Mouse (Mus musculus): ENCODE measurements around the gene Tnrc6b. TPM values are rescaled to one million over a fixed set of nuclear protein-coding genes. Genes with fewer than 3 reads are reported as not detected.

Tnrc6b gene
- polyA plus RNA-seq, 1 experiment from 2014 or later = 62.5 TPM

GRCm38 (mm10) chr15:80941468-80942040 is 230.4 kb downstream of the Tnrc6b start:
- Histone ChIP-seq H3K4me2 (no peak overlapping the region), H3K9ac (no peak overlapping the region), H3K4me1 (no peaks in the 10 kb centered on the region), H3K27me3 (no peaks in the 10 kb centered on the region), H3K36me3 (replicated peaks) (no peaks in the 10 kb centered on the region), H3K9me3 (no peaks in the 10 kb centered on the region), H3K27ac (no peak overlapping the region), H3K4me3 (replicated peaks) (no peak overlapping the region)
- no peak for ATAC-seq (ENCODE audit: low FRiP score)
- 83% methylated on average over 6 of the region's 6 CpGs for WGBS

- WGBS = 60% methylated on average over 3 of the region's 3 CpGs
- Histone ChIP-seq H3K27ac (no peak overlapping the region), H3K27me3 (no peaks in the 10 kb centered on the region), H3K4me3 (replicated peaks) (no peak overlapping the region), H3K4me2 (no peak overlapping the region), H3K9ac (no peak overlapping the region), H3K9me3 (no peaks in the 10 kb centered on the region), H3K36me3 (replicated peaks) (peaks cover 3% of the 10 kb centered on the region; the same call in 1 of the 2 replicates), H3K4me1 (peaks cover 15% of the 10 kb centered on the region)
- no peak for ATAC-seq (ENCODE audit: low FRiP score)
These were observed 234.7 kb downstream of the Tnrc6b start for GRCm38 (mm10) chr15:80945851-80946250.

- H3K4me3 ChIP-seq (replicated peaks) = peak within 1 kb of the TSS; percentile 89
- ATAC-seq (ENCODE audit: low FRiP score) = peak; percentile 97
- under 1% methylated on average over 63 of the region's 63 CpGs for WGBS
- H3K36me3 ChIP-seq (replicated peaks) = peaks cover 19% of the 10 kb centered on the region
- H3K4me2 ChIP-seq = peak within 1 kb of the TSS; percentile 73
- H3K4me1 ChIP-seq = peaks cover 15% of the 10 kb centered on the region
- no peaks in the 10 kb centered on the region for H3K27me3 ChIP-seq
- H3K27ac ChIP-seq = peak within 1 kb of the TSS; percentile 78
- H3K9me3 ChIP-seq = no peaks in the 10 kb centered on the region
- peak within 1 kb of the TSS; percentile 81 for H3K9ac ChIP-seq
These were observed 237.3 kb downstream of the Tnrc6b start, which contains the start of gene Adsl for GRCm38 (mm10) chr15:80948145-80949135. Adsl (plus strand) TSS chr15:80948490.

GRCm38 (mm10) chr15:80949431-80949830 is 238.3 kb downstream of the Tnrc6b start:
- H3K4me2 ChIP-seq = peak overlapping the region; percentile 73
- peak overlapping the region; percentile 81 for H3K9ac ChIP-seq
- H3K36me3 ChIP-seq (replicated peaks) = peaks cover 28% of the 10 kb centered on the region
- no peak for ATAC-seq (ENCODE audit: low FRiP score)
- H3K9me3 ChIP-seq = no peaks in the 10 kb centered on the region
- H3K27ac ChIP-seq = no peak overlapping the region
- WGBS = 61% methylated on average over 4 of the region's 4 CpGs
- no peaks in the 10 kb centered on the region for H3K27me3 ChIP-seq
- peaks cover 15% of the 10 kb centered on the region for H3K4me1 ChIP-seq
- H3K4me3 ChIP-seq (replicated peaks) = peak overlapping the region; percentile 89

GRCm38 (mm10) chr15:80950055-80950454 is 238.9 kb downstream of the Tnrc6b start:
- Histone ChIP-seq H3K9ac (no peak overlapping the region), H3K9me3 (no peaks in the 10 kb centered on the region), H3K27ac (no peak overlapping the region), H3K27me3 (no peaks in the 10 kb centered on the region), H3K36me3 (replicated peaks) (peaks cover 35% of the 10 kb centered on the region), H3K4me1 (peaks cover 18% of the 10 kb centered on the region), H3K4me2 (peak overlapping the region; percentile 73), H3K4me3 (replicated peaks) (peak overlapping the region; percentile 89)
- ATAC-seq (ENCODE audit: low FRiP score) = no peak
- WGBS = 88% methylated on average over 7 of the region's 7 CpGs

GRCm38 (mm10) chr15:80953971-80954370 is 242.9 kb downstream of the Tnrc6b start:
- WGBS = 94% methylated on average over 9 of the region's 9 CpGs
- Histone ChIP-seq H3K9me3 (no peaks in the 10 kb centered on the region), H3K4me2 (no peak overlapping the region), H3K27ac (no peak overlapping the region), H3K36me3 (replicated peaks) (peaks cover 69% of the 10 kb centered on the region), H3K9ac (no peak overlapping the region), H3K4me3 (replicated peaks) (no peak overlapping the region), H3K4me1 (peaks cover 15% of the 10 kb centered on the region), H3K27me3 (no peaks in the 10 kb centered on the region)
- ATAC-seq (ENCODE audit: low FRiP score) = no peak

GRCm38 (mm10) chr15:80954861-80955260 is 243.7 kb downstream of the Tnrc6b start:
- WGBS = 73% methylated on average over 3 of the region's 3 CpGs
- H3K9ac ChIP-seq = no peak overlapping the region

GRCm38 (mm10) chr15:80955836-80956438 is 244.8 kb downstream of the Tnrc6b start:
- Histone ChIP-seq H3K4me2 (no peak overlapping the region), H3K4me1 (peaks cover 3% of the 10 kb centered on the region; the same call in 1 of the 2 replicates), H3K9ac (no peak overlapping the region), H3K36me3 (replicated peaks) (peaks cover 85% of the 10 kb centered on the region), H3K27me3 (no peaks in the 10 kb centered on the region), H3K9me3 (no peaks in the 10 kb centered on the region), H3K4me3 (replicated peaks) (no peak overlapping the region), H3K27ac (no peak overlapping the region)
- ATAC-seq (ENCODE audit: low FRiP score) = no peak
- WGBS = 97% methylated on average over 12 of the region's 12 CpGs

More at GRCm38 (mm10) chr15:80954861-80955260, 243.7 kb downstream of the Tnrc6b start:
- Histone ChIP-seq H3K27me3 (no peaks in the 10 kb centered on the region), H3K4me2 (no peak overlapping the region), H3K27ac (no peak overlapping the region), H3K36me3 (replicated peaks) (peaks cover 78% of the 10 kb centered on the region), H3K9me3 (no peaks in the 10 kb centered on the region), H3K4me1 (peaks cover 6% of the 10 kb centered on the region), H3K4me3 (replicated peaks) (no peak overlapping the region)
- no peak for ATAC-seq (ENCODE audit: low FRiP score)

GRCm38 (mm10) chr15:80969371-80969770 is 258.3 kb downstream of the Tnrc6b start:
- no peaks in the 10 kb centered on the region for H3K27me3 ChIP-seq
- H3K9ac ChIP-seq = no peak overlapping the region
- no peak for ATAC-seq (ENCODE audit: low FRiP score)
- no peaks in the 10 kb centered on the region for H3K9me3 ChIP-seq
- no peak overlapping the region for H3K4me2 ChIP-seq
- no peaks in the 10 kb centered on the region for H3K4me1 ChIP-seq
- no peak overlapping the region for H3K4me3 ChIP-seq (replicated peaks)
- H3K36me3 ChIP-seq (replicated peaks) = peaks cover 56% of the 10 kb centered on the region
- WGBS = 89% methylated on average over 1 of the region's 1 CpGs
- no peak overlapping the region for H3K27ac ChIP-seq

- peaks cover 9% of the 10 kb centered on the region for H3K4me1 ChIP-seq
- peaks cover 13% of the 10 kb centered on the region for H3K36me3 ChIP-seq (replicated peaks)
- H3K4me3 ChIP-seq (replicated peaks) = no peak overlapping the region
- H3K9ac ChIP-seq = no peak overlapping the region
- ATAC-seq (ENCODE audit: low FRiP score) = no peak
- 64% methylated on average over 5 of the region's 5 CpGs for WGBS
- no peaks in the 10 kb centered on the region for H3K9me3 ChIP-seq
- no peaks in the 10 kb centered on the region for H3K27me3 ChIP-seq
- no peak overlapping the region for H3K4me2 ChIP-seq
- no peak overlapping the region for H3K27ac ChIP-seq
These were observed 263.2 kb downstream of the Tnrc6b start for GRCm38 (mm10) chr15:80974311-80974710.

- Histone ChIP-seq H3K9ac (no peak overlapping the region), H3K9me3 (no peaks in the 10 kb centered on the region), H3K36me3 (replicated peaks) (no peaks in the 10 kb centered on the region), H3K4me2 (no peak overlapping the region), H3K27me3 (no peaks in the 10 kb centered on the region), H3K4me1 (peaks cover 9% of the 10 kb centered on the region), H3K4me3 (replicated peaks) (no peak overlapping the region), H3K27ac (no peak overlapping the region)
- ATAC-seq (ENCODE audit: low FRiP score) = no peak
- WGBS = 88% methylated on average over 3 of the region's 3 CpGs
These were observed 264.6 kb downstream of the Tnrc6b start for GRCm38 (mm10) chr15:80975666-80976065.
